Mouse (Mus musculus): Measurements from ENCODE around the gene Apbb1.
A peak's percentile ranks its signal among the peaks of the same experiment; 100 is the strongest.

The Apbb1 gene

DNA sequence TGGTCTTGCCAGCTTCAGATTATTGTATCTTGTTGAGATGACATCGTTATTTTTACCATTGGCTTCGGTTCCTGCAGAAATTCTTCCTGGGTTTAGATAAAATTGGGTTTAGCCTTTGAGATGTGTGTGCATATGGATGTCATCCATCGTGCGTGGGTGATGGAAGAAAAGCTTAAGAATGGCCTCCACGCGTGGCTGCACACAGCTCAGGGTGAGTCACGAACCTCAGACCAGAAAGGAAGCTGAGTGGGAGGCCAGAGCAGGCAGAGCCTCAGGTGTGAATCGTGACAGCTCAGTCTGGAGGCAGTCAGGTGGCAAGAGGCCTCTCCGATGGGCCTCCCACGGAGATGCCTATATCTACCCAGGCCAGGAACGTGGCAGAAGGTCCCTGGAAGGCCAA is 62.1 kb downstream of the Apbb1 start:
- peak; percentile 94 for DNase-seq

DNA sequence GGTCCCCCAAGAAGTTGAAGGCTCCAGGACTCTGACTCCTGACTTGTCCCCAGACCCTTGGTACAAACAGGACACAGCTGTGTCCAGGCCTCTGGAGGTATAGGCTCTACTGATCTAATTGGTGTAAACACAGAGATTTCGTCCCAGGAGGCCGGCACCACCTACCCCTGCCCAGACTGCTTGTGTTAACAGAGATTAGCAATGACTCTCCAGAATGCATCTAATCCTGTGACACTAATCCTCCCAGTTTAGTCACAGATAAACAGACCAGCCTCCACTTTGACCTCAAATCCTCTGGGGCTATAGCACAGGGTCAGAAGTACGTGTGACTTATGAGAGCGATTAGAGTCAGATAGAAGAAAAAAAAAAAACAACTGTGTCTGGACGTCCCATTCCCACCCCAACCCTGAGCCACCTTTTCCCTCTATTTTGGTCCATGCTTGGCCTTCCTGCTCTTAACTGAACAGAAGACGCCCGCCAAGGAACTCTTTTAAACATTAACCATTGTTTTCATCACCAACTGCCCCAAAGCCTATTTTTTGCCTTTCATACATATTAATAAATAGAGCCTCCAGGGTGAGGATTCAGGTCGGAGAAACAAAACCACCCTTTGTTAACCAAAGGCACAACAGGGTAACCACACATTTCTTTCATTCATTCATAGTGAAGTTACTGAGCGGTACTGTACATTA is 64.6 kb downstream of the Apbb1 start:
- no peak for DNase-seq

DNA sequence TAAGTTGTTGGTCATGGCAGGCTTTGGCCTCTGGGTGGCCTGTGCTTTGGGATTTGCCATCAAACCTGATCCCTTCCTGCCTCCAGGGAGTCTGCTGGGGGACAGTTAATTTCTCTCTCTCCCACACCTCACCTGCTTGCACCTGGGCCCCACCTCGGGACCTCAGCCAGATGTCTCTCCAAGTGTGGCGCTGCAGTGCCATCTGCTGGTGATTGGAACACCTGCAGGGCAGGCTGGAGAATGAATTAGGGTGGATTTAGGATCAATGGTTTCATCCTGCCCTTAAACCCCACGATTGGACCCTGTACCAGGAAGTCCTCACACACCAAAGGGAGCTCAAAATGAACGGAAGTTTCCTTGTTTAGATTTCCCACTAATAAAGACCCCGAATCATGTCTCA is 66.3 kb downstream of the Apbb1 start:
- peak; percentile 44 for DNase-seq

DNA sequence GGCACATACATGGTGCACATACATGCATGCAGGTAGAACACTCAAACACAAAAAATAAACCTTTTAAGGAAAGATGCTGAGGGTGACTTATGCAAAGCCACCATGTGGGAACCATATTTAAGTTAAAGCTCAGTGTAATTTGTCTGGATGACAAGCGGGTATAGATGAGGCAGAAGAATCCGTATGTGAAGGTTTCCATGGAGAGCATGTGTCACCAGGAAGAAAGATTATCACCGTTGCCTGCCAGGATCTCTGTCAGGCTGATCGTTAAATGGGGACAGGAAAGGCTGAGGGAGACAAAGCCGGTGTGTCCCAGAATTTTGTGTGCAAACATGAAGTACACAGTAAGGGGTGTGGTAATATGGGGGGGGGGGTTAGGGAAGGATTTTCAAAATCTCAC is 66.9 kb downstream of the Apbb1 start:
- DNase-seq: no peak

DNA sequence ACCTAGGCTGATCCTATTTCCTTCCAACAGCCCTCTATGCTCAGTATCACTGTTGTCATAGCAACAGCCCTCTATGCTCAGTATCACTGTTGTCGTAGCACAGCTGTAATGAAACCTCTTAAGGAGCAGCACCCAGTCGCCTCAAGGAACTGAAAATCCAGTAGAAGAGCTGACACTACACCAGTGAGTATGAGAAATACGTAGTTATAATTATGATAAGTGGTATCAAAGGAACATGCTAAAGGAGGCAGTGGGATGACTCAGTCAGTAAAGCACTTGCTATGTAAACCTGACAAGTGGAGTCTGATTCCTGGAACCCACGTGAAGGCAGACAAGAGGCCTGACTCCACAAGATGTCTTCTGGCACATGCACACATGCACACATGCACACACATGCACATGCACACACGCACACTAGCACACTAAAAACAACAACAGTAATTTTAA is 67.6 kb downstream of the Apbb1 start:
- no peak for DNase-seq

DNA sequence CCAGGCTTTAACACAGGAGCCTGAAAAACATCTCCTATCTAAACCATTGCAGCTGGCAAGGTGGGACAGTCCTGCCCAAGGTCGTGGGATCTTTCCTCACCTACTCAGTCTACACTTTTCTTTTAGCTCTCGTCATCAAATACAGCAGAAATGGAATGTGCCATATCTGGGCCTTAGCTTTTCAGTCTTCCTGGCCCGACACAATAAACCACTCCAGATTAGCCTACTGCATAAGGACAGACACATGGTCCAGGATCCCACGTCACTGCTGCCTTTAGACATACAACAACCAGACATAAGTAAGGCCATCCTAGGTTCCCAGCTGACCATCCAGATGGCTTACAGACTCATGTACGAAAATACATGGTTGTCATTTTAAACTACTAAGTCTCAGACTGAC is 71.3 kb downstream of the Apbb1 start:
- DNase-seq: peak; percentile 38
